Mouse (Mus musculus) intestine, postnatal 0 days (tissue): Measurements from ENCODE around the gene Ephb2. TPM values are rescaled to one million over a fixed set of nuclear protein-coding genes. Genes with fewer than 3 reads are reported as not detected.
A peak's percentile ranks its signal among the peaks of the same experiment; 100 is the strongest.

Experiments used
- ATAC-seq: fragments of 200-750 bp; cut with Nextera tagmentation; 2 replicates; pipeline ENCODE4 v1.8.0; 2017; ENCODE audit warnings: mild to moderate bottlenecking, moderate TSS enrichment, moderate library complexity
- H3K27ac ChIP-seq: fragments of 300-500 bp; sonication (generic); 2 replicates; pipeline ENCODE4 v1.5.1; 2014; ENCODE audit warnings: mild to moderate bottlenecking, low read depth, low read length, moderate library complexity
- H3K27me3 ChIP-seq: fragments of 300-500 bp; sonication (generic); replicated peaks from 2 replicates; pipeline ENCODE4 v1.6.1; 2014; ENCODE audit warnings: low read length, mixed read lengths; ENCODE audit not compliant: control insufficient read depth, insufficient read depth
- H3K36me3 ChIP-seq: fragments of 300-500 bp; sonication (generic); 2 replicates; pipeline ENCODE4 v1.6.1; 2014; ENCODE audit warnings: mild to moderate bottlenecking, moderate library complexity; ENCODE audit not compliant: control insufficient read depth, insufficient read depth
- H3K4me1 ChIP-seq: fragments of 300-500 bp; sonication (generic); replicated peaks from 2 replicates; pipeline ENCODE4 v1.6.1; 2014; ENCODE audit warnings: antibody characterized with exemption, low read length, mixed read lengths; ENCODE audit not compliant: control insufficient read depth, insufficient read depth
- H3K4me2 ChIP-seq: fragments of 300-500 bp; sonication (generic); replicated peaks from 2 replicates; pipeline ENCODE4 v1.6.1; 2014; ENCODE audit warnings: low read depth, mild to moderate bottlenecking, moderate library complexity
- H3K4me3 ChIP-seq: fragments of 300-500 bp; sonication (generic); 2 replicates; pipeline ENCODE4 v1.5.1; 2014; ENCODE audit warnings: low read depth, low read length
- H3K9ac ChIP-seq: fragments of 300-500 bp; sonication (generic); 2 replicates; pipeline ENCODE4 v1.6.1; 2014; ENCODE audit warnings: mild to moderate bottlenecking, low read depth, low read length
- H3K9me3 ChIP-seq: fragments of 300-500 bp; sonication (generic); 2 replicates; pipeline ENCODE4 v1.6.1; 2016; ENCODE audit warnings: mixed run types; ENCODE audit not compliant: control insufficient read depth
- CTCF ChIP-seq: sonication (generic); IDR thresholded peaks from 2 replicates; pipeline ENCODE4 v1.5.1; 2016; ENCODE audit warnings: low read depth, mild to moderate bottlenecking, control low read depth, antibody characterized with exemption, moderate library complexity
- WGBS: fragments of 180-500 bp; shearing (Covaris S2); extraction: QIAGEN DNeasy Blood & Tissue Kit; methylation state at CpG from one replicate; pipeline ENCODE4 v1.1.7; 2014; 5-methylcytosine and 5-hydroxymethylcytosine counted together
- microRNA-seq: library from miRNA; unstranded; fragments of <30 nt; microRNA quantifications from one replicate; pipeline ENCODE4, GENCODE M21; 2016
- polyA plus RNA-seq: library from polyadenylated mRNA; unstranded; fragments of >200 nt; fragmentation: Nextera tagmentation; extraction: Ambion mirVana; gene quantifications from 2 replicates; pipeline ENCODE4 v1.2.1, GENCODE M21; 2015

Ephb2 gene
- polyA plus RNA-seq, 1 experiment from 2014 or later: 5.7 TPM

- 83% methylated on average over 2 of the region's 2 CpGs for WGBS
These were observed 235.3 kb downstream of the Ephb2 start for GRCm38 (mm10) chr4:136600536-136600935.

GRCm38 (mm10) chr4:136599869-136600268 lies 235.9 kb downstream of the Ephb2 start:
- peak; percentile 48 for TF ChIP-seq CTCF
- H3K4me2 ChIP-seq: no peak overlapping the region
- no peaks in the 10 kb centered on the region for H3K27me3 ChIP-seq
- 93% methylated on average over 3 of the region's 3 CpGs for WGBS
- H3K9ac ChIP-seq: no peak overlapping the region
- ATAC-seq: no peak
- H3K9me3 ChIP-seq: no peaks in the 10 kb centered on the region
- H3K4me3 ChIP-seq: no peak overlapping the region
- no peaks in the 10 kb centered on the region for H3K36me3 ChIP-seq
- H3K27ac ChIP-seq: no peak overlapping the region
- H3K4me1 ChIP-seq: 0 out of 2 replicates have a peak, but pooled peaks cover 5% of the 10 kb centered on the region

More at GRCm38 (mm10) chr4:136600536-136600935, 235.3 kb downstream of the Ephb2 start:
- Histone ChIP-seq H3K4me1 (0 out of 2 replicates have a peak, but pooled peaks cover 5% of the 10 kb centered on the region), H3K27me3 (no peaks in the 10 kb centered on the region), H3K4me2 (peak overlapping the region; percentile 66; the same call in 1 of the 2 replicates), H3K9me3 (no peaks in the 10 kb centered on the region), H3K36me3 (no peaks in the 10 kb centered on the region), H3K9ac (no peak overlapping the region), H3K4me3 (peak overlapping the region; percentile 98; the same call in 1 of the 2 replicates), H3K27ac (no peak overlapping the region)
- no peak for TF ChIP-seq CTCF
- ATAC-seq: no peak

- H3K4me3 ChIP-seq: no peak overlapping the region
- ATAC-seq: no peak
- H3K36me3 ChIP-seq: no peaks in the 10 kb centered on the region
- H3K9ac ChIP-seq: no peak overlapping the region
- H3K9me3 ChIP-seq: no peaks in the 10 kb centered on the region
- 73% methylated on average over 7 of the region's 7 CpGs for WGBS
- H3K27ac ChIP-seq: no peak overlapping the region
- TF ChIP-seq CTCF: no peak
- no peaks in the 10 kb centered on the region for H3K27me3 ChIP-seq
- H3K4me2 ChIP-seq: no peak overlapping the region
- 0 out of 2 replicates have a peak, but pooled peaks cover 5% of the 10 kb centered on the region for H3K4me1 ChIP-seq
These were observed 237.4 kb downstream of the Ephb2 start for GRCm38 (mm10) chr4:136598268-136598876.

Small RNA genes lying within 50 kb of the gene (microRNA-seq; reads per million reads assigned to microRNA genes)
- not detected for gene Gm22180

Other genes with a start within 250 kb of the Ephb2 start
- 16.4 and 16.5 TPM in 2 replicates for gene Kdm1a, start 233.3 kb downstream of the Ephb2 start, polyA plus RNA-seq
- gene Tex46, start 225.6 kb downstream of the Ephb2 start, polyA plus RNA-seq: not detected in 2 replicates
- gene Lactbl1, start 213.4 kb downstream of the Ephb2 start, polyA plus RNA-seq: not detected in 2 replicates
- 67.7 and 71.4 TPM in 2 replicates for gene C1qb, start 50.2 kb upstream of the Ephb2 start, polyA plus RNA-seq
- 42.5 and 42.9 TPM in 2 replicates for gene C1qc, start 57.1 kb upstream of the Ephb2 start, polyA plus RNA-seq
- gene C1qa, start 62.8 kb upstream of the Ephb2 start, polyA plus RNA-seq: 44.8 and 48.0 TPM in 2 replicates
- gene Epha8, start 120.8 kb upstream of the Ephb2 start, polyA plus RNA-seq: 0.10 and 0.14 TPM in 2 replicates
- 0.85 and 1.4 TPM in 2 replicates for gene Zbtb40, start 212.8 kb upstream of the Ephb2 start, polyA plus RNA-seq